Mouse (Mus musculus): Measurements from ENCODE around the gene Sys1. TPM values are rescaled to one million over a fixed set of nuclear protein-coding genes. Genes with fewer than 3 reads are reported as not detected.

Gene Sys1
- polyA plus RNA-seq, 1 experiment, result 19.8 TPM

DNA sequence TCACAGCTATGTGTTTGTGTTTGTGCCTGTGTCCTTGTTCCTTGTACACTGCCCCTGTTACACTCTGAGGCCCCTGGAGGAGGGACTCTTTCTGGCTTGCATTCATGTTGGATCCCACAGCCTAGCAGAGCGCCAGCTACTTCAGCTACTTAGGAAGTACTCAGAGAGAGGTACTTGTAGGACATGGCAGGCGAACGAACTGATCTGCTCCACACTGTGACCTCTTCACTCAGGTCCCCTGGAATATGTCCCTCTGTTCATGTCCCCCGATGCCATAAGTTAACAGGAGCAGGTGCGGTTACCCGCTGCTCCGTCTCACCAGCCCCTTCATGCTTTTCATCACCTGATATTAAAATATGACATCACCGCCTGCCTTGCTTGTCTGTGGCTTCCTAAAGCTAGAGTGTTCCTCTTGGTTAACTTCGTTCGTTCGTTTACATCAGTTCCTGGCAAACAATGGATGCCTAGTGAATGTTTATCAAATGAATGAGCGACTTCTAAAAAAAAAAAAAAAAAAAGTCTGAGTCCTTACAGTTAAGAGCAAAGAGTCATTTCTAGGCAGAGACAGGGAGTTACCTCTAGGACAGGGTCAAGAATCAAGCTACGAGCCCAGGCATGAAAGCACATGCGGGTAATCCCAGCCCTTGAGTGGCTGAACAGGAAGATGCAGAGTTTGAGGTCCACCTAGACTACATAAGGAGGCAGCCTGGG, 3.6 kb upstream of the Sys1 start:
- H3K27me3 ChIP-seq (ENCODE audit: control insufficient read depth, insufficient read depth, low read length, poor library complexity, severe bottlenecking), result no peaks in the 10 kb centered on the region
- H3K9me3 ChIP-seq (replicated peaks; ENCODE audit: control insufficient read depth, insufficient read depth, low read length, poor library complexity, severe bottlenecking), result no peaks in the 10 kb centered on the region
- H3K4me3 ChIP-seq (ENCODE audit: low read depth, low read length), result no peak overlapping the region
- H3K36me3 ChIP-seq (ENCODE audit: control insufficient read depth, insufficient read depth, low read length, poor library complexity, severe bottlenecking), result no peaks in the 10 kb centered on the region
- H3K27ac ChIP-seq (ENCODE audit: insufficient read depth, low read length), result peak overlapping the region; percentile 49; the same call in 1 of the 2 replicates
- H3K4me1 ChIP-seq (ENCODE audit: control insufficient read depth, insufficient read depth, low read length), result peaks cover 17% of the 10 kb centered on the region
- H3K9ac ChIP-seq (ENCODE audit: low read depth, poor library complexity, severe bottlenecking), result no peak overlapping the region
- TF ChIP-seq POLR2A (IDR thresholded peaks at IDR 0.05; ENCODE audit: insufficient read depth, low read length), result no peak
- no peak for TF ChIP-seq EP300 (IDR thresholded peaks at IDR 0.05; ENCODE audit: insufficient read depth, low read depth, low read length)
- no peak for TF ChIP-seq CTCF (IDR thresholded peaks at IDR 0.05; ENCODE audit: low read depth, low read length)

DNA sequence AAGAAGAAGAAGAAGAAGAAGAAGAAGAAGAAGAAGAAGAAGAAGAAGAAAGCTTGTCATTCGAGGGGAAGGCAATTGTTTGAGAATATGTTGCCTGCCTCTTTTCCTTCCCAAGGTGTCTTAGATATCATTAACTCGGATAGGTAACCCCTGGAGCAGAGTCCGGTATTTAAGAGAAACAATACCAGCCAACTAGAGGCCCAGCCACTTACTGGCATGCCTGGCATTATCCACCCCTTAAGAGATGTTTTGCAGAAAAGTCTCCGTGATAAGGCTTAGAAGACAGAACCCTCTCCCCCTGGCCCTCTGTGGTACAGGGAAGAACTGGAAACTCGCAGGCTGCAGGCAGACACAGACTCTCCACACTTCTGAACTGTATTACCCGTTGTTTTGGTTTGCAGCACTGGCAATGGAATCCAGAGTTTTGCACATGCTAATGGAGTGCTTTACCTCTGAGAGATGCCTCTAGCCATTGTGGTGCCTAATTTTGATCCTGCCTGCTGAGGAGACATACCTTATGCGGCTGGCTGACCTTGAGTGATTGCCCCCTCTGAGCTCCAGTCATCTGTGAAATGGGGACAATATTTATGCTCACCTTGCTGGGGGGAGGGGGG, 2.8 kb upstream of the Sys1 start:
- no peaks in the 10 kb centered on the region for H3K9me3 ChIP-seq (replicated peaks; ENCODE audit: control insufficient read depth, insufficient read depth, low read length, poor library complexity, severe bottlenecking)
- peaks cover 17% of the 10 kb centered on the region for H3K4me1 ChIP-seq (ENCODE audit: control insufficient read depth, insufficient read depth, low read length)
- H3K36me3 ChIP-seq (ENCODE audit: control insufficient read depth, insufficient read depth, low read length, poor library complexity, severe bottlenecking), result no peaks in the 10 kb centered on the region
- peak overlapping the region; percentile 27 for H3K27ac ChIP-seq (ENCODE audit: insufficient read depth, low read length)
- no peaks in the 10 kb centered on the region for H3K27me3 ChIP-seq (ENCODE audit: control insufficient read depth, insufficient read depth, low read length, poor library complexity, severe bottlenecking)
- H3K4me3 ChIP-seq (ENCODE audit: low read depth, low read length), result no peak overlapping the region
- H3K9ac ChIP-seq (ENCODE audit: low read depth, poor library complexity, severe bottlenecking), result no peak overlapping the region
- TF ChIP-seq EP300 (IDR thresholded peaks at IDR 0.05; ENCODE audit: insufficient read depth, low read depth, low read length) (peak; percentile 91), CTCF (IDR thresholded peaks at IDR 0.05; ENCODE audit: low read depth, low read length) (no peak)

DNA sequence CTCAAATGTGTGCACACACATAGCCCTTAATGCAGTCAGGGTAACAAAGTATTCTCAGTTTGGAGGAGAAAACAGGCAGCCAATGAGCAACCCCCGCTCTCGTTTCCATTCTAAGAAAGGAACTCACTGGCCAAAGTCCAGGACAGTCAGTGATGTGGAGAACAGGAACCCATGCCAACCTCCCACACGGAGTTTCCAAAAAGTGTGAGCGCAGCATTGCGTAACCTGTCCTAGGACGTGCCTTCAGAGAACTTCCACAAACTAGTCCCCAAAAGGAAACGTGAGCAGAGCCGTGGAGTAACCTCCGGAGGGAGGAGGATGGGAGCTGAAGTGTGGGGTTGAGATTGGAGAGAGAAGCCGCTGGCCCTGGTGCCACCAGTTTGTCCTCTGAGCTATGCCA, 1.9 kb upstream of the Sys1 start:
- Histone ChIP-seq H3K36me3 (ENCODE audit: control insufficient read depth, insufficient read depth, low read length, poor library complexity, severe bottlenecking) (no peaks in the 10 kb centered on the region), H3K4me3 (ENCODE audit: low read depth, low read length) (no peak overlapping the region), H3K4me1 (ENCODE audit: control insufficient read depth, insufficient read depth, low read length) (peaks cover 17% of the 10 kb centered on the region), H3K9ac (ENCODE audit: low read depth, poor library complexity, severe bottlenecking) (no peak overlapping the region), H3K27me3 (ENCODE audit: control insufficient read depth, insufficient read depth, low read length, poor library complexity, severe bottlenecking) (no peaks in the 10 kb centered on the region), H3K27ac (ENCODE audit: insufficient read depth, low read length) (0 out of 2 replicates have a peak overlapping the region, but pooled peaks have one; percentile 27), H3K9me3 (replicated peaks; ENCODE audit: control insufficient read depth, insufficient read depth, low read length, poor library complexity, severe bottlenecking) (no peaks in the 10 kb centered on the region)
- TF ChIP-seq CTCF (IDR thresholded peaks at IDR 0.05; ENCODE audit: low read depth, low read length) (no peak), EP300 (IDR thresholded peaks at IDR 0.05; ENCODE audit: insufficient read depth, low read depth, low read length) (no peak), POLR2A (IDR thresholded peaks at IDR 0.05; ENCODE audit: insufficient read depth, low read length) (no peak)

DNA sequence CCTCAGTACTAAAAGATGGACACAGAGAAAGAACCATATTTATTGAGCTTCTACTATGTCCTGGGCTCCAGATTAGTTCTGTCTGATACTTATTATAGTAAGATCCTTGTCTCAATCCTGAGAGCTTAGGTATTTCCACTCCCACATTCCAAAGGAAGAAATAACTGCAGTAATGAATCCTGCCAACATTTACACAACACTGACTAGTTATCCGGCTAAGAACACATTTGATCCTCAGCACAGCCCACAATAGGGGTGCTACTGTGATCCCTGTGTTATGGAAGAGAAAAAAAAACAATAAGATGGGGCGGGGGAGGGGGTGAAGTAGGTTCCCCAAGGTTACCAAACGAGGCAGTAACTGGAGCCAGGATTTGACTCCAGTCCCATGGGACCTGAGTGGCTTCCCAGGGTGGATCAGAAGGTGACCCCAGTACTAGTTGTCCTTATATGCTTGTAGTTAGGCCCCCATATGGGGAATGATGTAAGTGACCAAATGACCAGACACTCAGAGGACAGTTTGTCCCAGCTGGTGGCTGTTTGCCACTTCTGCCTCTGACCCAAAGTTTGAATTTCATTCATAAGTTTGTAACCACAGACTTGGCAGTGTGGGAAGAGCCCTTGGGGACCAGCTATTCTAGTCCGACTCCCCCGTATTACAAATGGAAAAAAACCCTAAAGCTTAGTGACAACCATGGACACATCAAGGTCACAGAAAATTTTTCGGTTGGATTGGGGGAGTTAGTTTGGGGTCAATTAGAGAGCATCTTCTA, 1.2 kb upstream of the Sys1 start:
- no peak overlapping the region for H3K9ac ChIP-seq (ENCODE audit: low read depth, poor library complexity, severe bottlenecking)
- no peak overlapping the region for H3K27ac ChIP-seq (ENCODE audit: insufficient read depth, low read length)
- peaks cover 17% of the 10 kb centered on the region for H3K4me1 ChIP-seq (ENCODE audit: control insufficient read depth, insufficient read depth, low read length)
- H3K36me3 ChIP-seq (ENCODE audit: control insufficient read depth, insufficient read depth, low read length, poor library complexity, severe bottlenecking), result no peaks in the 10 kb centered on the region
- TF ChIP-seq CTCF (IDR thresholded peaks at IDR 0.05; ENCODE audit: low read depth, low read length) (no peak), EP300 (IDR thresholded peaks at IDR 0.05; ENCODE audit: insufficient read depth, low read depth, low read length) (no peak)
- H3K4me3 ChIP-seq (ENCODE audit: low read depth, low read length), result no peak overlapping the region
- no peaks in the 10 kb centered on the region for H3K9me3 ChIP-seq (replicated peaks; ENCODE audit: control insufficient read depth, insufficient read depth, low read length, poor library complexity, severe bottlenecking)
- no peaks in the 10 kb centered on the region for H3K27me3 ChIP-seq (ENCODE audit: control insufficient read depth, insufficient read depth, low read length, poor library complexity, severe bottlenecking)

DNA sequence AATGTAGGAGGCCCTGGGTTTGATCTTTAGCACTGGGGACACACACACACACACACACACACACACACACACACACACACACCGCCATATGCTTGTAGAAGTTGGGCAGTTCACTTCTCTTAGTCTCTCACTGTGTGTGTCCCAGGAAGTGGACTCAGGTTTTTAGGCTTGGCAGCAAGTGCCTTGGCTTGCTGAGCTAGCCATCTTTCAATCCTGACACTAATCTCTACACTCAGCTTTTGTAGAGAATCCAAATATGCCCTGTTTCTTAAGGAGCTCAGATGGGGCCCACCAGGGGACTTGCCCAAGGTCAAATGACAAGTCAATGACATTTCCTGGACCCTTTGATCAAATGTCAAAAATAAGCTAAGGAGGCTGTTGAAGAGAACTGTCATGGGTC, 351 bp upstream of the Sys1 start:
- peak overlapping the region; percentile 0; the same call in 1 of the 2 replicates for H3K9ac ChIP-seq (ENCODE audit: low read depth, poor library complexity, severe bottlenecking)

More for the DNA sequence above, 351 bp upstream of the Sys1 start:
- Histone ChIP-seq H3K4me1 (ENCODE audit: control insufficient read depth, insufficient read depth, low read length) (peaks cover 17% of the 10 kb centered on the region), H3K9me3 (replicated peaks; ENCODE audit: control insufficient read depth, insufficient read depth, low read length, poor library complexity, severe bottlenecking) (no peaks in the 10 kb centered on the region), H3K36me3 (ENCODE audit: control insufficient read depth, insufficient read depth, low read length, poor library complexity, severe bottlenecking) (no peaks in the 10 kb centered on the region), H3K4me3 (ENCODE audit: low read depth, low read length) (no peak overlapping the region), H3K27ac (ENCODE audit: insufficient read depth, low read length) (peak overlapping the region; percentile 41; the same call in 1 of the 2 replicates), H3K27me3 (ENCODE audit: control insufficient read depth, insufficient read depth, low read length, poor library complexity, severe bottlenecking) (no peaks in the 10 kb centered on the region)
- TF ChIP-seq CTCF (IDR thresholded peaks at IDR 0.05; ENCODE audit: low read depth, low read length), result no peak
- TF ChIP-seq EP300 (IDR thresholded peaks at IDR 0.05; ENCODE audit: insufficient read depth, low read depth, low read length), result no peak
- no peak for TF ChIP-seq POLR2A (IDR thresholded peaks at IDR 0.05; ENCODE audit: insufficient read depth, low read length)

All from ES-Bruce4 (cell line).